Mouse (Mus musculus) layer of hippocampus, postnatal 10 days (tissue): Measurements from ENCODE around the gene Slc17a7. TPM values are rescaled to one million over a fixed set of nuclear protein-coding genes. Genes with fewer than 3 reads are reported as not detected.
"Not testable (repeated sequence)": the region's sequence is repeated elsewhere in the genome, so short reads cannot be mapped to it uniquely, and the experiment has no call there.

Experiments
- DNase-seq, 2 experiments: peaks; one replicate each; pipeline ENCODE4 v3.0.0; 2021; ENCODE audit warnings: low spot score in 2 of 2
- total RNA-seq, 2 experiments: library from RNA; stranded (reverse); gene quantifications; 2 replicates each; pipeline ENCODE4 v1.2.3; 2021

Slc17a7 gene
- total RNA-seq, 2 experiments from 2014 or later, result 1,094 to 1,136 TPM

DNA sequence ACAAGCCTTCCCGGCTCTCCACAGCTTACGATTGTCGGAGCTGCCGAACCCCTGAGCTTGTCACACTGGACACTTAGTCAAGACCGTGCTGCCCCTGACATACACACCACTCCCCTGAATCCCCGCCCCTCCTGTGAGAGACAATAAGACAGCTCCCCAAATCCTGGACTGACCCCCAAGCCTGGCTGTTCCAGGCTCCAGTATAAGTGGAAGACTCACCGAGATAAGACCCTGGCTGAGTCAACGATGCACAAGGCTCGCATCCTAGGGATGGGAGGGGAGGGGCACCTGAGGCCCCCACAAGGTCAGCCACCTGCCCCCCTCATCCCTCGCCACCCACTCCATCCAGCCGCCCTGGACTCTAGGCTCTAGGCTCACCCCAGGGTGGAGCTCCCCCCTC lies 31.9 kb upstream of the Slc17a7 start:
- no peak for DNase-seq

- no peak for DNase-seq
Observed at GRCm38 (mm10) chr7:45133446-45134159, 30.1 kb upstream of the Slc17a7 start.

DNA sequence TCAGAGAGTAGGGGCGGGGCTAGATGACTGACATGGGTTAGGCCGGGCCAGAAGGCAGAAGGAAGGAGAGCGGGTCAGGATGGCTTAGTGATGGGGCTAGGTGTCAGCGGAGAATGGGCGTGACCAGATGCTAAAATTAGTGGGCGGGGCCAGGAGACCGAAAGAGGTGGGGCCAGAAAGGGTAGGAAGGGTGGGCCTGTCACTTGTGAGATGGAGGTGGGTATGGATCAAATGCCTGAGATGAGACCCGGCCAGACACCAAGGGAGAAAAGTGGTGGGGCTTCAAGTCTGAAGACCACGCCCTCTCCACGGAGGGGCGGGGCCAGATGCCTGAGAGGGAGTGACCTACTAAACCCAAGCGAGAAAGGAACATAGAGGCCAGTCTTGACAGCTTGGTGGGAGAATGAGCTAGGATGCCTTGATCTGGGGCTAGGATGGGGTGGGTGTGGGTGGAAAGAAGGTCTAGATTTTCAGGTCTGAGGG lies 29.2 kb upstream of the Slc17a7 start:
- DNase-seq, result no peak

GRCm38 (mm10) chr7:45135370-45135769 lies 28.4 kb upstream of the Slc17a7 start:
- DNase-seq, result no peak

DNA sequence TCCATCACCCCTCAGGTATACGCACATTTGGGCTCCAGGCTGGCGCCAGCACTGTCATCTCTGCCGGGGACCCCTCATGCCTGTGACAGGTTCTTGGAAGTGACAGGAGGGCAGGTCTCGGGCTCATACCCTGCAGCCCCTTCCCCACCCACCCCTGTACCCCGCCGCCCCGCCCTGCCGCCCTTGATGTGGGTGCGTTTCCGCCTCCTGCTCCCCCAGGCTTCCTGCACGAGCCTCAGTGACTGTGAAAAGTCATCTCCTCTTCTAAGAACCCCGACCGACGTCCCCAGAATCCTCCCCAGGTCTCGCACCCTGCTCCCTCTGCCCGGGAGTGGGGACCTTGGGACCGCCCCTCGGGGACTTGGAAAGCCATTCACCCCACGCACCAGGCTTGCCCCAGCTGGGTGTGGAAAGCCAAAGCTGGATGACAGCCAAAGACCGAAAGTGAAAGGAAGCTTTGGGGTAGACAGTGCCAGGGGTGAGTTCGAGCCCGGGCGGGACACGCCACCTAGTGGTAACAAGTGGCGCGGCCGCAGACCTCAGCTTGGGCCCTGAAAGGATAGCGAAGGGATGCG lies 27.7 kb upstream of the Slc17a7 start, which contains the start of the genes Gm45713 and Flt3l:
Gene Gm45713, minus strand, starts transcription at position 239 of the 575 bp plus-strand sequence.
Gene Flt3l, minus strand, starts transcription at position 440 of the 575 bp plus-strand sequence.
- peak; percentile 90 to 93 for DNase-seq

GRCm38 (mm10) chr7:45137171-45138006 lies 26.4 kb upstream of the Slc17a7 start:
- no peak for DNase-seq

- no peak for DNase-seq
Observed at GRCm38 (mm10) chr7:45138403-45138802, 25.3 kb upstream of the Slc17a7 start.

GRCm38 (mm10) chr7:45139904-45140723 lies 23.6 kb upstream of the Slc17a7 start:
- DNase-seq, result no peak

DNA sequence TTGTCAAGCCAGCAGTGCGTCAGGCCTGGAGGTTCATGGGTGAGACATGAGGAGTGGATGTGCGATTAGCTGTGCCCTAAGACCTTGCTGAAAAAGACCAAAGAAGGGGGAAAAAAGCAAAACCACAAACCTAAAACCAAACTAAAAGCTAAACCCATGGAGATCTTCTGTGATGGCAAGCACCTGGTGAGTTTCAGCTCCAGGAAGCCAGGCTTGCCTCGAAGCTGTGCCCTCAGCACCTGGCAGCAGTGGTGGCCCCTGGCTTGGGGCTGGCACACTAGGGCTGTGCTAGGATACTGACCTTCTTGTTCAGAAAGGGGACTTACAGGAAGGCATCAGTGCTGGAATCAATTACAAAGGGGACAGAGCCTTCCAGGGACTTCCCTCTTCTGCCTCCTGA lies 22.4 kb upstream of the Slc17a7 start:
- DNase-seq, result no peak

DNA sequence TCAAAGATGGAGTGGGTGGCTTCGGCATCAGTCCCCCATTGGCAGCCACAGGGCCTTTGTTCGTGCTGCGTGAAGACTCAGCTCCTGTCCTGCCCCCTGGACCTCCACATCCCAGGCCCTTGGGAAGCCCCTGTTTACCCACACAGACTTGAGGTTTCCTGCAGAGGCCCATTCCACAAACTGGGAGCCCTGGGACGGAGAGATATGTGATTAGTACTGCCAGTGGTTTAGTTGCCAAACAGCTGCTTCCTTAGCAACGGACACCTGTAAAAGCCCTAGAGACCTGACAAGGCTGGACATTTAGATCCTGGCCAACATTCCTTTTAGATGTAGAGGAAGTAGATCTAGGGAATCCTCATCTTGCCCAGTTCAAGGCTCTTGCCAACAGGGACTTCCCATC lies 21.8 kb upstream of the Slc17a7 start:
- no peak for DNase-seq

GRCm38 (mm10) chr7:45144368-45145174 lies 19.2 kb upstream of the Slc17a7 start:
- no peak for DNase-seq

- no peak for DNase-seq
Observed at GRCm38 (mm10) chr7:45145460-45145859, 18.3 kb upstream of the Slc17a7 start.

DNA sequence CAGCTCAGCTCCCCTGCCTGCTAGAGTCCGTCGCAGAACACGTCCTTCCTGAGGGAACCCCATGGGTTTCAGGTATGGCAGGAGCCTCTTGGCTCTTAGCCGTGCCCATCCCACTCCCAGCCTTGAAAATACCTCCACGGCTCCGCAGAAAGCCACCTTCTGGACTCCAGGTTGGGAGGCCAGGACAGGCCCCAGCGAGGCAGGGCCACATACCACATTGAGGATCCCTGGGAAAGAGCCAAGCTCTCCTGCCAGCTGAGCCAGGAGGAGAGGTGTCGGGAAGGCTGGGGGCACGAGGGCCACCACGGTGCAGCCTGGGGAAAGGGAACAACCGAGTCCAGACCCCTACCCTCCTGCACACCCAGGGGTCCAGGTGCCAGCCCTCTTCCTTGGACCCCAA lies 16.5 kb upstream of the Slc17a7 start:
- no peak for DNase-seq

DNA sequence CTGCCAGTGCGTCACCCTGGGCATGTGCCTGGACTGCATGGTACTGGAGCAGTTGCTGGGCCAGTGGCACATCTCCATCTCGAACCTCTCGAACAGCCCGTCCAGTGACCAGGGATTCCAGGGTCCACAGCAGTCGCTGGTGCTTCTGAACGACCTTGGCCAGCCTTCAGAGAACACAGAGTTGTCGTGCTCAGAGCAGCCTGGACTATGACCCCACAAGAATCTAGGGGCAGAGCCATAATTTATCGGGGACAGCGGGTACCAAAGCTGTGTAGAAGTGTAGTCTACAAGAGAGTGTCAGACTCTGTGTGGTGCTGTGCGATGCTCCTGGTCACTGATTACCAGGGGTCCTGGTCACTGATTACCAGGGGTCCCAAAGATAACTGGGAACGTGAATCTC lies 15.8 kb upstream of the Slc17a7 start:
- DNase-seq, result no peak

GRCm38 (mm10) chr7:45148534-45149098 lies 15.1 kb upstream of the Slc17a7 start:
- DNase-seq, result no peak

DNA sequence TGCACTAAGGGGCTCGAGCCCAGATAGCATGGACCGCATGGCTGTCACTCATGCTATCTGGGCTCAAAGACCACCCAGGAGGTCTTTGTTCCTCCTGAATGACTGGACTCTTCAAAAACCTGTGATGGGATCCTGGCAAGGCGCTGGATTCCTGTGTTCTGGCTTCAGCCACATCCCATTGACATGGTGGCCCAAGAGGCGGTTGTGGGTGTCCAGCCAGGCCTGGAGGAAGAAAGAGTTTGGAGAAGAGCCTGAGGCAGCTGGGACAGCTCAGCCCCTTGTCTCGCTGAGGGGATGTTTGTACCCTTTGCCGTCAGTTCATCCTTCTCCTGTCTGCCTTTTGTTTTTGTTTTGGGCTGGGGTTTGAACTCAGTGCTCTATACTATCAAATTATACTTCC lies 14.2 kb upstream of the Slc17a7 start:
- DNase-seq, result no peak

GRCm38 (mm10) chr7:45150321-45150720 lies 13.4 kb upstream of the Slc17a7 start:
- DNase-seq, result no peak

- no peak for DNase-seq
Observed at GRCm38 (mm10) chr7:45151303-45151702, 12.4 kb upstream of the Slc17a7 start.

DNA sequence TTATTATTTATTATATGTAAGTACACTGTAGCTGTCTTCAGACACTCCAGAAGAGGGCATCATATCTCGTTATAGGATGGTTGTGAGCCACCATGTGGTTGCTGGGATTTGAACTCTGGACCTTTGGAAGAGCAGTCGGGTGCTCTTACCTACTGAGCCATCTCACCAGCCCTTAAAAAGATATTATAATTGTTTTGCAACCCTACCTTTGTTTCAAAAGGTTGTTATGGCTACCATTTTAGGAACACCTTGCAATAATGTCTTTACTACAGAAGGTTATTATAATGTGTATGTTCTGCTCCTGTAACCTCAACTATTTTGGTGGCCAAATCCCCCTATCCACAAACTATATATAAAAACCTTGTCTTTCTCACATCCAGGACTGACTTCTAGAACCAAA lies 10.7 kb upstream of the Slc17a7 start:
- not testable (repeated sequence) for DNase-seq

DNA sequence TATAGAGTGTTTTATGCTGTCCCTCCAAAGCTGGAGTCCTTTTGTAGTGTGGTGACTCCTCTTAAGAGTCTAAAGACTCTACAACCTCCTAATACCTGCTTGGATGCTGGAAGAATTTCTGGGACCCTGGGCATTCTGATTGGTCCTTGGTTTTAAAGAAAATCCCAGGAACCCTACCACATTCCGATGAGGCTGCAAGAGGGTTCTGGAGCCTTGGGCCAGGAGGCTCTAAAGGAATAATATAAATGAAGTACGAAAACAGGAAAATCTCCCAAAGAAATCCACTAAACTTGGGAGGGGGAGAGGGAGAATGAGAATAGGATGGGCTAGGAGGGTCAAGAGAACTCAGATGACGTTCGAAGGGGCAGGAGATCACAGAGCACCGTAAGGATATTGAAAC lies 10.2 kb upstream of the Slc17a7 start:
- DNase-seq, result no peak
